Mouse (Mus musculus): ENCODE data around the gene Gm20388. TPM values are rescaled to one million over a fixed set of nuclear protein-coding genes. Genes with fewer than 3 reads are reported as not detected.

Gm20388 gene
- polyA plus RNA-seq, 1 experiment from 2014 or later = not detected

DNA sequence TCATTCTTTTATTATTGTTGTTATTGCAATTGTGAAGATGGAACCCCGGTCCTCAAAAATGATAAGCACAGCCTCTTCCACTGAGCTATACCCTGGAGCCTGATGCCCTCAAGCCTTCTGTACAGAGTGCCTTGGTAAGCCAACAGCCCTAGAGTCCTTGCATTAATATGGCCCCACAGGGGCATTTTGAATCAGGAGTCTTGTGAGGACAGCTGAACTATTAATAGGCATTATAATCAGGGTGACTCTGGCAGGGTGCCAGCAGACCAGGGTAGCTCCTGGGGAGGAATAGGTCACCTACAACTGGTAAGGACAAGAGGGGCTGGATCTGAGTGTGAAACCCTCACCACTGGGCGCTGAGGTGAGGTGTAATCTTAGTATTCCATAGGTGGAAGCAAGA lies 679.3 kb downstream of the Gm20388 start:
- Histone ChIP-seq H3K27me3 (ENCODE audit: control insufficient read depth, insufficient read depth, low read length) (no peaks in the 10 kb centered on the region), H3K36me3 (ENCODE audit: control insufficient read depth, insufficient read depth, low read length) (0 out of 2 replicates have a peak, but pooled peaks cover 2% of the 10 kb centered on the region), H3K9ac (ENCODE audit: low read length) (peak overlapping the region; percentile 14; the same call in 1 of the 2 replicates), H3K4me3 (ENCODE audit: low read depth, low read length) (peak overlapping the region; percentile 39; the same call in 1 of the 2 replicates), H3K27ac (replicated peaks) (peak overlapping the region; percentile 58; the same call in 1 of the 2 replicates), H3K4me2 (replicated peaks; ENCODE audit: low read depth) (peak overlapping the region; percentile 69), H3K4me1 (replicated peaks; ENCODE audit: control insufficient read depth, insufficient read depth) (peaks cover 3% of the 10 kb centered on the region; the same call in 1 of the 2 replicates), H3K9me3 (ENCODE audit: control insufficient read depth, low read length) (no peaks in the 10 kb centered on the region)
- TF ChIP-seq EP300 (optimal IDR thresholded peaks at IDR 0.05) = no peak
- TF ChIP-seq CTCF (IDR thresholded peaks at IDR 0.05; ENCODE audit: low read depth) = no peak
- WGBS = 51% methylated on average over 2 of the region's 2 CpGs
- ATAC-seq (ENCODE audit: low FRiP score, low TSS enrichment) (no peak), DNase-seq (ENCODE audit: low spot score) (peak; percentile 57)

DNA sequence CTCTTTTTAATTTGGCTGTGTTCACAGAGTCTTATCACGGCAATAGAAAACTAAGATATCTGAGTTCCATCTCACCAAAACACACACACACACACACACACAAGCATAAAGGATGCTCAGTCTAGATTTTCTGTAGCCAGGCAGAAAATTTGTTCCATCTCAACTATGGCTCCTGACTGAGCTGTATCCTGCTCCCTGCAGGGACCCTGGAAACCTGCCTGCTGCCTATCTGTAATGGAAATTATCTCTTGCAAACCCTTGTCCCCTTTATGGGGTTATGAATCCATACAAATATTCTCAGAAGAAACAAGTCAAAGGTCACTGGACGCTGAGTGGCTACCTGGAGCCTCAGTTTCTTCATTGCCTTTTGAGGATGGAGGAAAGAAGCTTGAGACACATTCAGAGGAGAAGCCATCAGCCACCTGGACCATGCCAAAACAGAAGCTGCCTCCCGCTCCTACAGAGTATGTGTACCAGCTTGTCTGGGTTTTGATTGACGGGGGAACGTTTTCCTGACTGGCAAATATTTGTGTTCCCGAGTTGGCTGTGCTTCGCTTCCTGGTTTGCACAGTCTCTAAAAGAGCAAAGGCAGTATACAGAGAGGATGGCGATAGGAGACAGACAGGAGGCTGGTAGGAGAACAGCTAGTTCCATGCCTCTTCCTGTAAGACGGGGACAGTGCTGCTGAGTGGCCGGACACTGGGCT lies 681.1 kb downstream of the Gm20388 start:
- 38% methylated on average over 10 of the region's 10 CpGs for WGBS
- H3K4me3 ChIP-seq (ENCODE audit: low read depth, low read length) = no peak overlapping the region
- H3K27me3 ChIP-seq (ENCODE audit: control insufficient read depth, insufficient read depth, low read length) = no peaks in the 10 kb centered on the region
- H3K9me3 ChIP-seq (ENCODE audit: control insufficient read depth, low read length) = no peaks in the 10 kb centered on the region
- peaks cover 3% of the 10 kb centered on the region; the same call in 1 of the 2 replicates for H3K4me1 ChIP-seq (replicated peaks; ENCODE audit: control insufficient read depth, insufficient read depth)
- TF ChIP-seq EP300 (optimal IDR thresholded peaks at IDR 0.05) = no peak
- no peak for TF ChIP-seq CTCF (IDR thresholded peaks at IDR 0.05; ENCODE audit: low read depth)
- no peak overlapping the region for H3K4me2 ChIP-seq (replicated peaks; ENCODE audit: low read depth)
- ATAC-seq (ENCODE audit: low FRiP score, low TSS enrichment) (no peak), DNase-seq (ENCODE audit: low spot score) (peak; percentile 70)
- H3K9ac ChIP-seq (ENCODE audit: low read length) = no peak overlapping the region
- H3K36me3 ChIP-seq (ENCODE audit: control insufficient read depth, insufficient read depth, low read length) = no peaks in the 10 kb centered on the region
- no peak overlapping the region for H3K27ac ChIP-seq (replicated peaks)

DNA sequence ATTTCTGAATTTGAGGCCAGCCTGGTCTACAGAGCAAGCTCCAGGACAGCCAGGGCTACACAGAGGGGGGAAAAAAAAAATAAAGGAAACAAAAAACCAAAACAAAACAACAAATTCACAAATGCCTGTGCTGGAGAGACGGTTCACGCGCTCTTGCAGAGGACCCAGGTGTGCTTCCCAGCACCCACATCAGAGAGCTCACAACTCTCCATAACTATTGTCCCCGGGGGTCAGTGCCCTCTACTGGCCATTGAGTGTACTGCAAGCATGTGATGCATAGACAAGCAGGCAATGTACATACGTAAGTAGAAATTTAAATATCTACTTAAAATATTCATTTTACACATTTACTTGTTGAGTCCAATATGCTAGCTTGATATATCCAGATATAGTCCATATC lies 683.9 kb downstream of the Gm20388 start:
- Histone ChIP-seq H3K4me2 (replicated peaks; ENCODE audit: low read depth) (no peak overlapping the region), H3K9ac (ENCODE audit: low read length) (no peak overlapping the region), H3K4me3 (ENCODE audit: low read depth, low read length) (no peak overlapping the region), H3K27me3 (ENCODE audit: control insufficient read depth, insufficient read depth, low read length) (no peaks in the 10 kb centered on the region), H3K36me3 (ENCODE audit: control insufficient read depth, insufficient read depth, low read length) (no peaks in the 10 kb centered on the region), H3K27ac (replicated peaks) (no peak overlapping the region), H3K4me1 (replicated peaks; ENCODE audit: control insufficient read depth, insufficient read depth) (peaks cover 5% of the 10 kb centered on the region; the same call in 1 of the 2 replicates), H3K9me3 (ENCODE audit: control insufficient read depth, low read length) (no peaks in the 10 kb centered on the region)
- ATAC-seq (ENCODE audit: low FRiP score, low TSS enrichment) (no peak), DNase-seq (ENCODE audit: low spot score) (no peak)
- 88% methylated on average over 5 of the region's 5 CpGs for WGBS
- no peak for TF ChIP-seq EP300 (optimal IDR thresholded peaks at IDR 0.05)
- TF ChIP-seq CTCF (IDR thresholded peaks at IDR 0.05; ENCODE audit: low read depth) = peak; percentile 62

DNA sequence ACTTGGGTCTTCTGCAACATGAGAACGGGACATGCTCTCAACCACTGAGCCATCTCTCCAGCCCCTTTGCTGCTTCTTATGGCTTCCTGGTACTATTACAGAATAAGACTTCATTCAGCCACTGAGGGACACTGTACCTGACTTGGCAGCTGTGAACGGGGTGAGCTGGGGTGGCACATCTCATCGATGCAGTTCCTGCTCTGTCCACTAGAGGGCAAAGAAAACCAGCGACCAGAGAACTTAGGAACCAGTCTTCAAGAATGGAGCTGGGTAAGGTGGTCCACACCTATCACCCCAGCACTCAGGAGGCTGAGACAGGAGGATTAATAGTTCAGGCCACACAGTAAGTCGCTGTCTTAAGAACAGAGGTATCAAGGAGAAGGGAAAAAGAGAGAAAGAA lies 685.3 kb downstream of the Gm20388 start:
- Histone ChIP-seq H3K4me2 (replicated peaks; ENCODE audit: low read depth) (no peak overlapping the region), H3K27me3 (ENCODE audit: control insufficient read depth, insufficient read depth, low read length) (no peaks in the 10 kb centered on the region), H3K27ac (replicated peaks) (no peak overlapping the region), H3K9ac (ENCODE audit: low read length) (no peak overlapping the region), H3K4me1 (replicated peaks; ENCODE audit: control insufficient read depth, insufficient read depth) (peaks cover 3% of the 10 kb centered on the region; the same call in 1 of the 2 replicates), H3K4me3 (ENCODE audit: low read depth, low read length) (no peak overlapping the region), H3K9me3 (ENCODE audit: control insufficient read depth, low read length) (no peaks in the 10 kb centered on the region), H3K36me3 (ENCODE audit: control insufficient read depth, insufficient read depth, low read length) (no peaks in the 10 kb centered on the region)
- DNase-seq (ENCODE audit: low spot score) = peak; percentile 77
- 13% methylated on average over 5 of the region's 5 CpGs for WGBS
- no peak for ATAC-seq (ENCODE audit: low FRiP score, low TSS enrichment)
- TF ChIP-seq CTCF (IDR thresholded peaks at IDR 0.05; ENCODE audit: low read depth) (peak; percentile 90), EP300 (optimal IDR thresholded peaks at IDR 0.05) (no peak)

DNA sequence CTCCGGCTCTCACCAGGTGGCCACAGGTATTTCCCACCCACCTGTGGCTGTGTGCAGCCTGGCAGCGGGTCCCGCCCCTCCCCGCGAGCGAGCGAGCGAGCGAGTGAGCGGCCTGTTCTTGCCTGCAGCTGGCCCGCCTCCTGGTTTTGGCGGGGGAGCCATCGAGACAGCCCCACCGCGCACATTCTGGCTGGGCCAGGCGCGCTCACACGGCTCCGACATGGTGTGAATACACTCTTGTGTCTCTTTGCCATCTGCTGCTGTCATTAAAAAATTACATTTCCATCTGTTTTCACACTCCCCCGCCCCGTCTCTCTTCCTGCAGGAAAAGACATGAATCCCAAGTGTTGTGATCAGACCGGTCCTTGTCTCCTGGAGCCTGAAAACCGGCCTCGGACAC lies 687.9 kb downstream of the Gm20388 start:
- H3K27me3 ChIP-seq (ENCODE audit: control insufficient read depth, insufficient read depth, low read length) = no peaks in the 10 kb centered on the region
- no peaks in the 10 kb centered on the region for H3K9me3 ChIP-seq (ENCODE audit: control insufficient read depth, low read length)
- peaks cover 3% of the 10 kb centered on the region; the same call in 1 of the 2 replicates for H3K4me1 ChIP-seq (replicated peaks; ENCODE audit: control insufficient read depth, insufficient read depth)
- peak overlapping the region; percentile 8; the same call in 1 of the 2 replicates for H3K9ac ChIP-seq (ENCODE audit: low read length)
- DNase-seq (ENCODE audit: low spot score) (peak; percentile 45), ATAC-seq (ENCODE audit: low FRiP score, low TSS enrichment) (no peak)
- 21% methylated on average over 24 of the region's 24 CpGs for WGBS
- H3K36me3 ChIP-seq (ENCODE audit: control insufficient read depth, insufficient read depth, low read length) = no peaks in the 10 kb centered on the region
- peak overlapping the region; percentile 34 for H3K4me2 ChIP-seq (replicated peaks; ENCODE audit: low read depth)
- no peak overlapping the region for H3K4me3 ChIP-seq (ENCODE audit: low read depth, low read length)
- H3K27ac ChIP-seq (replicated peaks) = no peak overlapping the region
- TF ChIP-seq EP300 (optimal IDR thresholded peaks at IDR 0.05) (no peak), CTCF (IDR thresholded peaks at IDR 0.05; ENCODE audit: low read depth) (no peak)

DNA sequence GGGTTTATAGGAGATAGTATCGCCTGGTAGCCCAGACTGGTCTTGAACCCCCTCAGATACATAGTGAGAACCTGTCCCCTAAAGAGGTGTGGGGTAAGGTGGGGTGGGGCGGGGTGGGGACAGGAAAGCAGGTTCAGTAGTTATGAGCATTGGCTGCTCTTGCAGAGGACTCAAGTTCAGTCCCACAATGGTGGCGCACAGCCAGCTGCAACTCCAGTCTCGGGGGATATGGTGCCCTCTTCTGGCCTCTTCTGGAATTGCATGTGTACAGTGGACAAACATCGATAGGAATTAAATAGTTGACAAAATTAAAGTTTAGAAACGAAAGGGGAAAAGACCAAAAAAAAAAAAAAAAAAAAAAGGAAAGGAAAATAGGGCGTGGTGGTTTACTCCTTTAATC lies 688.9 kb downstream of the Gm20388 start:
- TF ChIP-seq EP300 (optimal IDR thresholded peaks at IDR 0.05) (no peak), CTCF (IDR thresholded peaks at IDR 0.05; ENCODE audit: low read depth) (peak; percentile 82)
- Histone ChIP-seq H3K27me3 (ENCODE audit: control insufficient read depth, insufficient read depth, low read length) (no peaks in the 10 kb centered on the region), H3K9ac (ENCODE audit: low read length) (no peak overlapping the region), H3K4me2 (replicated peaks; ENCODE audit: low read depth) (no peak overlapping the region), H3K4me1 (replicated peaks; ENCODE audit: control insufficient read depth, insufficient read depth) (peaks cover 3% of the 10 kb centered on the region; the same call in 1 of the 2 replicates), H3K36me3 (ENCODE audit: control insufficient read depth, insufficient read depth, low read length) (no peaks in the 10 kb centered on the region), H3K9me3 (ENCODE audit: control insufficient read depth, low read length) (no peaks in the 10 kb centered on the region), H3K4me3 (ENCODE audit: low read depth, low read length) (no peak overlapping the region), H3K27ac (replicated peaks) (no peak overlapping the region)
- 62% methylated on average over 7 of the region's 7 CpGs for WGBS
- DNase-seq (ENCODE audit: low spot score) (peak; percentile 86), ATAC-seq (ENCODE audit: low FRiP score, low TSS enrichment) (no peak)
